Mouse (Mus musculus) spleen, adult 2 months (tissue): ENCODE results near the gene Acsm1. TPM values are rescaled to one million over a fixed set of nuclear protein-coding genes. Genes with fewer than 3 reads are reported as not detected.

Source experiments
- DNase-seq, 2 experiments: peaks; one replicate each; pipeline versions ENCODE4 v3.0.0 to v3.0.0-alpha.2; 2012 to 2021; ENCODE audit warnings: low spot score in 2 of 2, low read depth in 1 of 2
- H3K27ac ChIP-seq: fragments of 200-500 bp; 2 replicates; pipeline ENCODE4 v1.5.1; 2012; ENCODE audit warnings: low read length, inconsistent platforms; ENCODE audit not compliant: insufficient read depth
- H3K27me3 ChIP-seq: fragments of 200-500 bp; 2 replicates; pipeline ENCODE4 v1.6.1; 2012; ENCODE audit warnings: mild to moderate bottlenecking, moderate library complexity, low read length, inconsistent platforms; ENCODE audit not compliant: control insufficient read depth, insufficient read depth
- H3K36me3 ChIP-seq: fragments of 200-500 bp; 2 replicates; pipeline ENCODE4 v1.6.1; 2012; ENCODE audit warnings: mild to moderate bottlenecking, low read length, inconsistent platforms; ENCODE audit not compliant: control insufficient read depth, insufficient read depth
- H3K4me1 ChIP-seq: fragments of 200-500 bp; 2 replicates; pipeline ENCODE4 v1.6.1; 2011; ENCODE audit warnings: inconsistent platforms; ENCODE audit not compliant: control insufficient read depth, insufficient read depth, insufficient read length
- H3K4me3 ChIP-seq: fragments of 200-500 bp; 2 replicates; pipeline ENCODE4 v1.5.1; 2011; ENCODE audit warnings: mild to moderate bottlenecking, inconsistent platforms; ENCODE audit not compliant: insufficient read depth, insufficient read length; ENCODE audit errors: extremely low read depth
- CTCF ChIP-seq: fragments of 200-500 bp; IDR thresholded peaks from 2 replicates; pipeline ENCODE4 v1.5.1; 2011; ENCODE audit warnings: mild to moderate bottlenecking, inconsistent platforms; ENCODE audit not compliant: insufficient read depth, insufficient read length, insufficient replicate concordance; ENCODE audit errors: extremely low read depth
- POLR2A ChIP-seq: fragments of 200-500 bp; IDR thresholded peaks from 2 replicates; pipeline ENCODE4 v1.6.1; 2011; ENCODE audit warnings: low read depth, low read length, inconsistent platforms
- WGBS: fragments of 180-500 bp; shearing (Covaris S2); methylation state at CpG from one replicate; pipeline ENCODE4 v1.1.7; 2018; 5-methylcytosine and 5-hydroxymethylcytosine counted together
- polyA plus RNA-seq: library from polyadenylated mRNA; depleted of rRNA; stranded (reverse); fragments of >200 nt; gene quantifications from 2 replicates; pipeline ENCODE4 v1.2.3, GENCODE M21; 2012

Acsm1 gene
- polyA plus RNA-seq, 1 experiment, result not detected

DNA sequence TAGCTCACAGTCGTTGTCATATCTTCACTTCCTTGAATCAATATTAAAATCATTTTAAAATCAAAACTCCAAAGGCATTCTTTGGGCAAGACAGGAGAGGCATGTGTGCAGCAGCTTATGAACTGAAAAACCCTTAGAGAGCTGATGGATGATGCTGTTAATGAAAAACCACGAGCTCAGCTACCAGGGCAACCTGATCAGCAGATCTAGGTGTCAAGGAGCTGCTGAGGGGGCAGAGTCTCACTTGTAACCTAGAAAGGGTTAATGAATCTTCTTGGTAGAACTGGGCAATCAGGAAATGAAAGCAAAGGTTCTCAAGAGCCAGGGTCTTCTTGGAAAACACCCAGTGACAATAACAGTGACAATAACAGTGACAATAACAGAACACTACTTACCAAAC, 10.3 kb upstream of the Acsm1 start:
- no peak overlapping the region for H3K27ac ChIP-seq
- DNase-seq, result no peak
- no peak for TF ChIP-seq CTCF
- TF ChIP-seq POLR2A, result no peak
- 68% methylated on average over 2 of the region's 2 CpGs for WGBS
- H3K4me1 ChIP-seq, result no peaks in the 10 kb centered on the region
- H3K27me3 ChIP-seq, result no peaks in the 10 kb centered on the region
- H3K4me3 ChIP-seq, result no peak overlapping the region
- H3K36me3 ChIP-seq, result no peaks in the 10 kb centered on the region

- WGBS, result 74% methylated on average over 2 of the region's 2 CpGs
- no peak for TF ChIP-seq CTCF
- no peak for TF ChIP-seq POLR2A
- Histone ChIP-seq H3K4me3 (no peak overlapping the region), H3K27ac (no peak overlapping the region), H3K36me3 (no peaks in the 10 kb centered on the region), H3K27me3 (no peaks in the 10 kb centered on the region), H3K4me1 (no peaks in the 10 kb centered on the region)
- DNase-seq, result no peak
Observed at GRCm38 (mm10) chr7:119601195-119601953, 5.5 kb upstream of the Acsm1 start.

- Histone ChIP-seq H3K27ac (no peak overlapping the region), H3K4me3 (no peak overlapping the region), H3K27me3 (no peaks in the 10 kb centered on the region), H3K4me1 (no peaks in the 10 kb centered on the region), H3K36me3 (no peaks in the 10 kb centered on the region)
- WGBS, result 62% methylated on average over 1 of the region's 1 CpGs
- no peak for TF ChIP-seq POLR2A
- no peak for TF ChIP-seq CTCF
- DNase-seq, result no peak
Observed at GRCm38 (mm10) chr7:119601954-119602317, 4.9 kb upstream of the Acsm1 start.

GRCm38 (mm10) chr7:119604903-119605483, 1.8 kb upstream of the Acsm1 start:
- H3K4me1 ChIP-seq, result no peaks in the 10 kb centered on the region
- H3K36me3 ChIP-seq, result no peaks in the 10 kb centered on the region
- no peak for DNase-seq
- TF ChIP-seq POLR2A, result no peak
- no peak for TF ChIP-seq CTCF
- no peak overlapping the region for H3K4me3 ChIP-seq
- WGBS, result 87% methylated on average over 2 of the region's 2 CpGs
- no peaks in the 10 kb centered on the region for H3K27me3 ChIP-seq
- H3K27ac ChIP-seq, result no peak overlapping the region

- Histone ChIP-seq H3K36me3 (no peaks in the 10 kb centered on the region), H3K27me3 (no peaks in the 10 kb centered on the region), H3K4me1 (no peaks in the 10 kb centered on the region), H3K4me3 (no peak overlapping the region), H3K27ac (no peak overlapping the region)
- no peak for DNase-seq
- TF ChIP-seq CTCF, result no peak
- no peak for TF ChIP-seq POLR2A
- 83% methylated on average over 9 of the region's 9 CpGs for WGBS
Observed at GRCm38 (mm10) chr7:119605926-119606663, 731 bp upstream of the Acsm1 start.

DNA sequence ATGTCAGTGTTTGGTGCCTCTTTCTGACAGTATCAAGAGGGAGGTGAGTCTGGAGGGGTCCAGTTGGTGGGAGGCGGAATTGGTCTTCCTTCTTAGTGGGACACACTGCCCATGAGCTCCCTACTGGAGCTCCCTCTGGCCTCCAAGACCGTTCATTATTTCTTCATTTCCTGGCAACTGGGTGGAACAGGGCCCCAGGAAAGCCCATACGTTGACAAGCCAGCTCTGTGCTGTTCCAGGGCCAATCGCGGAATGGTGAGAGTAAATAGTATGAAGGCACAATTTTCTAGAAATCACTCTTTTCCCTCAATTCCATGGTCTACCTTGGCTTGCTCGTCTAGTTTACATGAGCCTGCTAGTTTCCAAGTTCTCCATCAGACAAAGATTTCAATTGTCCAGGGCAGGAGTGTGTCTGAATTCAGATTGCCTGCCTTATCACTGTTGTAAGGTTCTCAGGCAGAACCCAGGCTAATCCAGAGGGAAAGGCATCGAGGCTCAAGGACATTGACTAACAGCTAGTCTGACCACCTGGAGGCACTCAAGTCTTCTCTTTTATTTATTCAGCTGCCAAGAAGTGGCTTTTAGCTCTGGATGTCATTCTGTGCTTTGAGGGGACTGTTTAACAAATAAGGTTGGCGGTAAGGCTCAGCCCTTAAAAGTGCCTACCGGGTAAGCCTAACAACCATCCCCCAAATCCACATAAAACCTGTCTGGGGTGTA, 1.1 kb downstream of the Acsm1 start:
- WGBS, result 81% methylated on average over 9 of the region's 9 CpGs
- no peak overlapping the region for H3K4me3 ChIP-seq
- no peak overlapping the region for H3K27ac ChIP-seq
- no peaks in the 10 kb centered on the region for H3K4me1 ChIP-seq
- no peaks in the 10 kb centered on the region for H3K27me3 ChIP-seq
- no peak for DNase-seq
- no peaks in the 10 kb centered on the region for H3K36me3 ChIP-seq
- TF ChIP-seq POLR2A (no peak), CTCF (no peak)

DNA sequence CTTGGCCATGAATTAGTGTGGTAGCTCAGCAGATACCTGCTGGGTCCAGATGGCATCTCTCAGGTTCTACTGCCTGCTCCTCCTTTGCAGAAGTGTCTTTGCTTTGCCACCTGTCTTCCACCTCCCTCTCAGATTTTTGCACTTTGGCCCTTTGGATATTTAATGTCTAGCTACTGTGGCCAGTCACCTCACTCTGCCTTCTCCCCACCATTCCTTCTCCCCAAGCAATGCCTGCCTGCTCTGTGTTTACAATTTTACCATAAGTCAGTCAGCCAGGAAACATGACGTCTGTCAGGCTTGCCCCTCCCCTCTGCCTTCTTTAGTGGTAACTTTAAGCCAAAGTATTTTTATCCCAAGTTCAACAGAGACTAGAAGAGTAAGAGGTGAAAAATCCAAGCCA, 9.7 kb downstream of the Acsm1 start:
- DNase-seq, result no peak
- no peak overlapping the region for H3K27ac ChIP-seq
- no peaks in the 10 kb centered on the region for H3K4me1 ChIP-seq
- no peaks in the 10 kb centered on the region for H3K36me3 ChIP-seq
- H3K27me3 ChIP-seq, result no peaks in the 10 kb centered on the region
- TF ChIP-seq POLR2A, result no peak
- TF ChIP-seq CTCF, result no peak
- WGBS, result 37% methylated on average over 1 of the region's 1 CpGs
- H3K4me3 ChIP-seq, result no peak overlapping the region
